Mouse (Mus musculus): ENCODE data around the gene Sike1.

GRCm38 (mm10) chr3:102991041-102991440, 4.5 kb upstream of the Sike1 start:
- no peak for TF ChIP-seq CTCF (IDR thresholded peaks at IDR 0.05; ENCODE audit: borderline replicate concordance, control insufficient read depth, extremely low read depth, insufficient read depth, low read length, poor library complexity)
- TF ChIP-seq POLR2A (IDR thresholded peaks at IDR 0.05; ENCODE audit: control insufficient read depth, extremely low read depth, insufficient read depth, low read length, poor library complexity), result no peak

Measured in thymus, adult 2 months (tissue).